Mouse (Mus musculus): ENCODE results near the gene Cog7.

Cog7 gene

DNA sequence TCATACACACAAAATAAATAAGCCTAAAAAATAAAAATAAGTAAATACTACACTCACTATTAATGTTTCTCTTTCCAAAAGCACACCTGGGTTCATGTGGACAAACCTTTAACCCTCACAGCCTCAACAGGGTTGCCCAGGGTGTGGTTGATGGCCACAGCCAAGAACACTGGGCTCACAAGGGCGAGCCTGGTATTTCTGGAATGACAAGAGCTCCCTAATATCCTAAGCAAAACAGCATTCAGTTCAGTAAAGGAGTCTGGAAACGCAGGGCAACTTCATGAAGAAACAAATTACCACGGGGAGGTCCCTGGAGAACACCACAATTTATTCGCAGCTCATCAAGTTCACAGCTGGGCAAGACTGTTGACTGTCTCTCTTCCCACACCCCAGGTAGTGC lies 34.0 kb downstream of the Cog7 start:
- no peak for DNase-seq

GRCm38 (mm10) chr7:121946196-121946595 lies 35.3 kb downstream of the Cog7 start:
- peak; percentile 63 for DNase-seq

DNA sequence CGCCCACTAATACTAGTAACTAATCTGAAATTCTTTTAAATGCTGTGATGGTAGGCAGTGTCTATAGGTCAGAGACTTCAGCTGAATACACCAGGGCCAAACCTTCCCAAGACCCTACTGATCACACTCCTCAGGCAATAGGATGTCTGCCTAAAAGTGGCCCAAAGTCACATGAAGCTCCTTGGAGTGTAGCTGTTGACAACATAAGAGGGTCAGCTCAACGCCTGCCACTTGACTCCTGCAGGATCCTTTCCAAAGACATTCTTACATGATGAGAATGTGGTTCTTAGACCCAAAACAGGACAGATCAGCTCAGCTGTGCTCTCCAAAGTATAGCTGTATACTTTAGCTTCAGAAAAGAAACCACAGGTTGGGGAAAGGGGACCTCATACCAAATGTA lies 39.1 kb downstream of the Cog7 start:
- DNase-seq, result no peak

GRCm38 (mm10) chr7:121941640-121942039 lies 39.9 kb downstream of the Cog7 start:
- DNase-seq, result no peak

- no peak for DNase-seq
Measured at GRCm38 (mm10) chr7:121941016-121941415, 40.5 kb downstream of the Cog7 start.

GRCm38 (mm10) chr7:121939729-121940128 lies 41.8 kb downstream of the Cog7 start:
- DNase-seq, result peak; percentile 95

DNA sequence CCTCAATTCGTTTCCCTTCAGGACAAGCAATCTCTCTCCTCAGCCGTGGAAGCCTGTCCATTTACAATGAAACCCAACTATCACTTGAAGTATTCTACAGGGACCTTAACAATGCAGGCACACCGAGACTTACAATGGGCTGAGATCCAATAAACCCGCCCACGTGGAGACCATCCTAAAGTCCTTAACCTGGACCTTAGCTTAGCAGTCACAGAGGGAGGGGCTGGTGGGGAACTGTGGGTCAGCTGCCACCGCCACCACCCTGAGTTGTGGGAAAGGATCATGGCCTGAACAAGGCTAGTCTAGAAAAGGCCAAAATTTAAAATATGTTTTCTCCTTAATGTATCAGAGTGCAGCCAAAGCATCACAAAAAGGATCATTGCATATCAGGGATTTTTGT lies 42.3 kb downstream of the Cog7 start:
- peak; percentile 68 for DNase-seq

DNA sequence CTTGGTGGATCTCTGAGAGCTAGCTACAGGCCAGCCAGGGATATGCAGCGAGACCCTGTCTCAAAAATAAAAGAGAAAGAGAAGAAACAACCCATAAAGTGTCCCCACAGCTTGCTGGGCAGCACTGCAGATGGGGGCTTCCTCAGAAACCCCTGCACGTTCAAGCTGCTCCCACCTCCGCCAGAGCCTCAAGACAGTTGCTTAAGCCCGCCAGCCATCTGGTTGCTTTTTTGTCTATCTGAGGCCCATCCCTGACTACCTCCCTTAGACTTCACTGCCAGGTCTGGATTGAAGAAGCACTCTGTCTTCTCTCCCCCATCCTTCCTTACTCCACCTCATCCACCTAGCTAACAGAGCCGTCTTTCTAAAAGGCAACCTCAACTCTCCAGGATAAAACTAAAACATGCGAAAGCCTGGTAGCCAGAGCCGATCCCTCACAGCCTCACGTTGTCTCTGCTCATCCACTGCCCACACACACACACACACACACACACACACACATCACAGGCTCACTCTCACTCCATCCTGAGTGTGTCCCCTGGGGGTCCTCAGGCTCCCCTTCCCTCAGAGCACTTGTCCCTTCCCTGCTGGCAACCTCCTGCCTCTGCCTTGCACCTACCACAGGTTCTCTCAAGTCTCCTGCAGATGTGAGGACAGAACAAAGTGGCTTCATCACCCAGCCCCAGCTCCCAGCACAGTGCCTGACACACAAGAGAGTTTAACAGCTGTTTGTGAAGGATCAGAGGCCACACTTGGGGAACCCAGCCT lies 43.2 kb downstream of the Cog7 start:
- DNase-seq, result peak; percentile 49

- peak; percentile 94 for DNase-seq
Measured at GRCm38 (mm10) chr7:121936861-121937630, 44.5 kb downstream of the Cog7 start.

DNA sequence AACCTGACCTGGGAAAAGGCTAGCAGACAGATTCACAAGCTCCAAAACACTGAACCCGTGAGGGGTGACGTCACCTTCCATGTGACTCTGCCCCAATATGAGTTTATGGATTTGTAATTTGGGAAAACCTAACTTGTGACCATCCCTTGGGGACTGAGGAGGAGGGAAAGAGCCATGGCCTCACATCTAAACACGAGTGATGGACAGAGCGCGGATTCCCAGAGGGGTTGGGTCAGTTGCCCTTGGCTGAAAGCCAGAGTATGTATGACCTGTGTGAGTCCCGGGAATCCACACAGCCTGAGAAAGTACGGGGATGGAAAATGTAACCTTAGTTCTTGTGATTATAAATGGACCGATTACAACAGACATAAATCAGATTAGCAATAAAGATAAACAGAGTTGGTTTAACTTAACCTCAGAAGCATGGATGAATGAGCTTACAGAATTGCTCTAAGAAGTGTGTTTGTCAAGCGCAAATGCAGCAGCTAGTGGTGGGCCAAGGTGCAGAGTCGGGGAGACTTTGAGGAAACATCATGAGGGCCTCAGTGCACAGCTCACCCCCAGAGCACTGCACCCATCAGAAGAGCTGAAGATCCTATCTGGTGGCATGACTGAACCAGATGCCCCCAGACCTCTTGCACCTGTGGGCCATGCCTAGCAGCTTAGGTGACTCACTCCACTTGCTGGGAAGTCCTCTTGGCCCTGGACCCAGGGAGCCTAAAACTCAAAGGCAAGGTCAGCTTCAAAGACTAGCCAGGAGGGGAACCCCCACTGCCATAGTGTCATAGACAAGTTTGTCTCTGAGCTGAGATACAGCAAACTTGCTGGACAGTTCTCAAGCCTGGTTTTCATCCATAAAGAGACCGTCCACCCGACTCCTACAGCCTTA lies 45.4 kb downstream of the Cog7 start:
- DNase-seq, result peak; percentile 68

GRCm38 (mm10) chr7:121934346-121934745 lies 47.2 kb downstream of the Cog7 start:
- no peak for DNase-seq

DNA sequence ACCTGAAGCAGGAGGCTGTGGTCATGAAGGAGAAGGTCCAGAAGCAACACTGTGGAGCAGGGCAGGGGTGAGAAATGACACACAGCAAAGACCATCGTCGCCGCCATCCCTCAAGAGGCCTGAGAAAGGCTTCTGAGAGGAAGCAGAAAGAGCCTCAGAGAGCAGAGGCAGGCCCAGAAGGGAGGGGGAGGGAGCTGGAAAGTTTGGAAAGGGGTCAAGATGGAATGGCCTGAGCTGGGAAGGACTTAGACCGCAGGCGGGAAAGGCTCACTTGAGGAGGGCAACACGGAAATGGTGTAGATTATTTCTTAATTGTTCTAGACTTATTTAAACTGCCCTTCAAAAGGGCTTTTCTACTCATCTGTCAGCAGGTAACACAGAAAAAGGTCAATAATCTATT lies 47.8 kb downstream of the Cog7 start:
- no peak for DNase-seq

GRCm38 (mm10) chr7:121931246-121931645 lies 50.3 kb downstream of the Cog7 start:
- DNase-seq, result peak; percentile 82

GRCm38 (mm10) chr7:121927882-121928281 lies 53.6 kb downstream of the Cog7 start:
- no peak for DNase-seq

- no peak for DNase-seq
Measured at GRCm38 (mm10) chr7:121924361-121924760, 57.1 kb downstream of the Cog7 start.

DNA sequence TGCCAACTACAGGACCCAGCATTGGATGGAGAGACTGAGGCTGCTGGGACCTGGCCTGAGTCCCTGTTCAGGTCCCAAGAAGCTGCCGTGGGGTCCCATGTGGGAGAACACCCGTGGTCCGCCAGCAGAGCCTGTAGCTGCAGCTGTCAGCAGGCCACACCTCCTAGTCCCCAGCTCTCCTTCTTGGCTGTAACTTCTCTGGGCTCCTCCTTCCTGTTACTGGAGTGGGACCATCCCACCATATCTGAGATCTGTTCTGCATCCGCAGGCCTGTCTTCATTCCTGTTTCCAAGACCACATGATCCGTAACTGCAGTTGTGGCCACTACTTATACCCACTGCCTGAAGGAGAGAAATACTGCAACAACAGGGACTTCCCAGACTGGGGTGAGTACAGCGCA lies 67.6 kb downstream of the Cog7 start:
- DNase-seq, result no peak

GRCm38 (mm10) chr7:121912250-121912649 lies 69.3 kb downstream of the Cog7 start:
- no peak for DNase-seq

DNA sequence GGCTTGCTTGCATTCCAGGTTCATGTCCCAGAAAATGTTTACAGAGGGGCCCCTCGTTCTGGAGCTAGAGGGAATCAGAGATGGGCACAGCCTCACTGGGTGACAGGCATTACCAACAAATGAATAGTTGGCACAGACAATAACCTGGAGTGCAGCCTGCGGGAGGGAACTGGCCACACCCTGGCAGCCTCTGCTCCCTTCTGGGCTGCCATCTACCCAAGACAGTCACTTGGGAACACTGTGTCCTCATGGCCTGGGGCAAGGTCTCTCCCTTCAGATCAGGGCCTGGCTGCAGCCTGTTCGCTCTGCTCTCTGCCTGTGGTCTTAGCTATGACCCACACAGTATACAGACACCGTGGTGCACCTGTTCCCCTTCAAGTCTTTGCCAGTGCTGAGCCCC lies 74.6 kb downstream of the Cog7 start:
- no peak for DNase-seq

DNA sequence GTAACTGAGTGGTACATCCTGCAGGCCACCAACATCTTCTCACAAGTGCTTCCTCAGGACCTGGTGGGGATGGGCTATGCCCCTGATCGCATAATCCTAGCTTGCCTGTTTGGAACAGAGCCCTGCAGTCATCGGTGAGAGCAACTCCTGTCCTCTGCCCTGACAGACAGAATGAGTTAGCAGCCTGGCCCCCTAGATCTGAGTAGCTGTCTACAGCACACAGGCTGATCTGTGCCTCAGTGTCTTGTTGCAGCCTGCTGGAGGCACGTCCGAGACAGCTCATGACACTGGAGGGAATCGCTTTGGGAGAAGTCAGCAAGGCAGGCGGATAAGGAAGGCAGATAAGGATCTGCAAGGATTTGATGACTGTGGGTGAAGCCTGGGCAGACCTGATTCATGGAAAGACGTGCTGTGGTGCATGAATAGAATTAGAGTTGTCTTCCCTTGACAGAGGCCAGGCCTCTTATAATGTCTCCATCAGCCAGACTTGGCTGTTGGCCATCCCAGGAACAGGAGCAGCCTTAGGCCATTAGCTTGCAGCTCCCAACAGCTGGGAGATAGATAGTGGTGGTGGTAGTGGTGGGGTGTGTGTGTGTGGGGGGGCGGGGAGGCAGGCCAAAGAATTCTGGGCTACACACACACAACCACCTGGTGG lies 78.6 kb downstream of the Cog7 start:
- no peak for DNase-seq

DNA sequence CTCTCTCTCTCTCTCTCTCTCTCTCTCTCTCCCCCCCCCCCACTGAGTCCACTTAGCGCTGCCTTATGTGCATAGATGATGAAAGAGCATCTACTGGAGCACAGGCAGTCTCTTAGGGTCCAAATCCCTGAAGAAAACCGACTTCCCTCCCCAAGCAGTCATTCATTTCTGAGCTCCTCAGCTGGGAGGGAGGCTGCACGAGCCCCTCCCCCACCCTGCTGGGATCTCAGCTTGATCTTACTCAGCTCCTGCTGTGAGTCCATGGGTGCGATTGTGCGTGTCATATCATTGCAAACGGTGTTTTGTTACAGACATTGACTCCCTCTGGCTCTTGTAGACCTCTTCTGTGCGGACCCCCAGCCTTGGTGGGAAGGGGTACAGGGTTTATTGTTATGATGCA lies 81.6 kb downstream of the Cog7 start:
- peak; percentile 29 for DNase-seq

DNA sequence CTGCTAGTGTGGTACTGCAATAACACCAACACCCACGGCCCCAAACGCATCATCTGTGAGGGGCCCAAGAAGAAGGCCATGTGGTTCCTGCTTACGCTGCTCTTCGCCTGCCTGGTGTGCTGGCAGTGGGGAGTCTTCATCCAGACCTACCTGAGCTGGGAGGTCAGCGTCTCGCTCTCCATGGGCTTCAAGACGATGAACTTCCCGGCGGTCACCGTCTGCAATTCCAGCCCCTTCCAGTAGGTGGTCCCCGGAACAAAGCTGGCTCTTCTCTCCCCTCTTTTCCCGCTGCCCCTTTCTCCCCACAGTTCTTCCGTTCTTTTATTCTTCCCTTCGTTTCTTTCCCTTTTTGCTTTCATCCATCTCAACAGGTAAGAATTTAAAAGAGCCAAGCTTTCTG lies 82.2 kb downstream of the Cog7 start:
- peak; percentile 70 for DNase-seq

DNA sequence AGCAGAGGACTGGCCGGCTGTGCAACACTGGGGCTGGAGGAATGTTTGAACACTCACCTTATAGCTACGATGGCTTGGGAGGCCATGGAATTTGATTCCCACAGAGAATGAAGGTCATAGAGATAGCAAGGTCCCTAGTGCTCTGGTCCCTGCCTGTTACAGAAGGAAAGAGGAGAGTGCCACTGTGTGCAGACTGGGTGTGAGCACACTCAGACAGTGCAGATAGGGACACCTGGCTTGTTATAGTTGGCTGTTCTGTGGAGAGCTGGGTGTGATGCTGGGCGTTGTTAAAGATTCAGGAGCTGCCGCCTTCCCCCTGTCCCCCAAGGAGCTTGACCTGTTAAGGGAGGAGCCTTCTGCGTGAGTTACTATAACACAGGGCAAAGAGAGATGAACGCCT lies 84.8 kb downstream of the Cog7 start:
- DNase-seq, result no peak

Data from cerebellum, adult 9-10 months (tissue).